ENCODE assay signal across 28 mouse cellular contexts in the genomic region with DNA sequence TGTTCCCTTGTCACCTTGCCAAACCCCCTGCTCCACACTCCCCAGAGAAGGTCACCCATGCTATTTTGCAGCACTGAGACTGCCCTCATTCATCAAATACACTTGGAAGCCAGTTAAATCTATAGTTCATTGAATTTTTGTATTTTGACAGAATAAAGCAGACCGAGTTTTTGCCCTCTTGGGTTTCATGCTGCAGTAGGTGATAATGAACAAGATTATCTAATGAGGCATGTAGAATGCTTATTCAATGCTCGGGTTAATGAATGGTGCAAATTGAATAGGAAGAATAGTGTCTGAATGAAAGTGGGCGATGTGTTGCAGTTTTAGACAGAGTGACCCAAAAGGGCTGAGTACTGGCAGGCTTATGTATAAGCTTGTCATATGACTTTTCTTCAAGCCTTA. TPM values are rescaled to one million over a fixed set of nuclear protein-coding genes. Genes with fewer than 3 reads are reported as not detected.
A peak's percentile ranks its signal among the peaks of the same experiment; 100 is the strongest.
DNase-seq lines count a peak whose midpoint lies in the region; ATAC-seq and TF ChIP-seq lines count a peak whose summit lies in the region.
"Had no signal": no experiment of that assay in that cellular context is flagged by ENCODE, and none has a peak within 500 bp of the region (broad histone marks: within the 10 kb centered on the region; RNA-seq: fewer than 3 reads in every experiment).

No protein-coding gene starts in this region.

- no peaks in the 10 kb centered on the region for H3K27me3 ChIP-seq in forebrain, embryonic 11.5 days (ENCODE audit: control insufficient read depth, insufficient read depth, low read length)
- H3K27me3 ChIP-seq in forebrain, embryonic 12.5 days, result no peaks in the 10 kb centered on the region
- no peaks in the 10 kb centered on the region for H3K27me3 ChIP-seq in midbrain, postnatal 0 days (ENCODE audit: insufficient read depth, low read length)
- H3K27me3 ChIP-seq in midbrain, embryonic 14.5 days (ENCODE audit: control insufficient read depth, insufficient read depth, low read length), result no peaks in the 10 kb centered on the region
- no peaks in the 10 kb centered on the region for H3K27me3 ChIP-seq in hindbrain, embryonic 15.5 days
- H3K27me3 ChIP-seq: embryonic facial prominence, embryonic 13.5 days; midbrain, embryonic 15.5 days; stomach, embryonic 15.5 days had no signal

- 28% methylated on average over 3 of the region's 3 CpGs for whole genome bisulfite sequencing in forebrain, embryonic 11.5 days
- WGBS in forebrain, embryonic 12.5 days, result 19% methylated on average over 3 of the region's 3 CpGs
- 48% methylated on average over 3 of the region's 3 CpGs for WGBS in midbrain, postnatal 0 days
- WGBS in midbrain, embryonic 14.5 days, result 59% methylated on average over 3 of the region's 3 CpGs
- 20% methylated on average over 3 of the region's 3 CpGs for WGBS in hindbrain, embryonic 15.5 days

- peak; percentile 53; the same call in 1 of the 2 replicates for ATAC-seq in forebrain, embryonic 11.5 days (replicated peaks; ENCODE audit: low FRiP score)
- ATAC-seq in forebrain, embryonic 12.5 days (ENCODE audit: low FRiP score), result no peak; the same call in 1 of the 2 replicates
- no peak for ATAC-seq in midbrain, postnatal 0 days (ENCODE audit: low FRiP score)
- ATAC-seq in midbrain, embryonic 14.5 days (ENCODE audit: low FRiP score, low TSS enrichment), result no peak
- ATAC-seq in hindbrain, embryonic 15.5 days (ENCODE audit: low FRiP score, low read depth), result peak; percentile 34; the same call in 1 of the 2 replicates
- ATAC-seq: intestine, embryonic 16.5 days; midbrain, embryonic 15.5 days had no signal

- TF ChIP-seq CTCF in midbrain, postnatal 0 days (IDR thresholded peaks at IDR 0.05), result no peak

- no peak overlapping the region for H3K27ac ChIP-seq in forebrain, embryonic 11.5 days (ENCODE audit: low read depth, low read length)
- no peak overlapping the region for H3K27ac ChIP-seq in forebrain, embryonic 12.5 days
- no peak overlapping the region for H3K27ac ChIP-seq in midbrain, postnatal 0 days (ENCODE audit: low read depth, low read length)
- H3K27ac ChIP-seq in midbrain, embryonic 14.5 days (replicated peaks; ENCODE audit: low read depth, low read length), result no peak overlapping the region
- H3K27ac ChIP-seq in hindbrain, embryonic 15.5 days (replicated peaks), result no peak overlapping the region
- H3K27ac ChIP-seq: embryonic facial prominence, embryonic 13.5 days; liver, embryonic 14.5 days; macrophage; midbrain, embryonic 15.5 days; stomach, embryonic 15.5 days had no signal

- no peak overlapping the region for H3K9ac ChIP-seq in forebrain, embryonic 11.5 days (ENCODE audit: low read length)
- H3K9ac ChIP-seq in forebrain, embryonic 12.5 days, result no peak overlapping the region
- no peak overlapping the region for H3K9ac ChIP-seq in midbrain, postnatal 0 days (replicated peaks; ENCODE audit: low read length, poor library complexity, severe bottlenecking)
- no peak overlapping the region for H3K9ac ChIP-seq in midbrain, embryonic 14.5 days (replicated peaks; ENCODE audit: low read length)
- H3K9ac ChIP-seq in hindbrain, embryonic 15.5 days, result no peak overlapping the region
- H3K9ac ChIP-seq: embryonic facial prominence, embryonic 13.5 days; liver, embryonic 14.5 days; midbrain, embryonic 15.5 days; stomach, embryonic 15.5 days had no signal

- H3K4me1 ChIP-seq in forebrain, embryonic 11.5 days (replicated peaks; ENCODE audit: control insufficient read depth, insufficient read depth, low read length), result no peaks in the 10 kb centered on the region
- H3K4me1 ChIP-seq in forebrain, embryonic 12.5 days, result no peaks in the 10 kb centered on the region; the same call in 1 of the 2 replicates
- no peaks in the 10 kb centered on the region for H3K4me1 ChIP-seq in midbrain, postnatal 0 days (ENCODE audit: insufficient read depth, low read length)
- no peaks in the 10 kb centered on the region for H3K4me1 ChIP-seq in midbrain, embryonic 14.5 days (ENCODE audit: control insufficient read depth, insufficient read depth, low read length)
- H3K4me1 ChIP-seq in hindbrain, embryonic 15.5 days (replicated peaks), result no peaks in the 10 kb centered on the region
- H3K4me1 ChIP-seq: embryonic facial prominence, embryonic 13.5 days; midbrain, embryonic 15.5 days; stomach, embryonic 15.5 days had no signal

- DNase-seq in forebrain, embryonic 11.5 days (ENCODE audit: low spot score), result no peak
- peak; percentile 14 for DNase-seq in midbrain, postnatal 0 days (ENCODE audit: low spot score)
- DNase-seq in midbrain, embryonic 14.5 days, result no peak
- no peak for DNase-seq in adrenal gland, adult 18-20 months (ENCODE audit: low spot score in 2 of 2)
- DNase-seq in spleen, postnatal 4 days (ENCODE audit: low spot score in 2 of 2), result no peak
- DNase-seq: adrenal gland, postnatal 36 days; cerebellum, adult 8-10 months; cerebellum, postnatal 36 days; embryo, embryonic 11 days; gastrocnemius, postnatal 10 days; heart, postnatal 14 days; kidney, adult 9 months; kidney, postnatal 10 days; liver; lung, adult 2 months; lung, postnatal 10 days had no signal

- H3K9me3 ChIP-seq in forebrain, embryonic 11.5 days (ENCODE audit: control insufficient read depth, low read length), result no peaks in the 10 kb centered on the region
- H3K9me3 ChIP-seq in forebrain, embryonic 12.5 days, result no peaks in the 10 kb centered on the region
- no peaks in the 10 kb centered on the region for H3K9me3 ChIP-seq in midbrain, postnatal 0 days (ENCODE audit: low read length)
- no peaks in the 10 kb centered on the region for H3K9me3 ChIP-seq in midbrain, embryonic 14.5 days (ENCODE audit: control insufficient read depth, low read length)
- H3K9me3 ChIP-seq in hindbrain, embryonic 15.5 days, result no peaks in the 10 kb centered on the region
- H3K9me3 ChIP-seq: embryonic facial prominence, embryonic 13.5 days; midbrain, embryonic 15.5 days; stomach, embryonic 15.5 days had no signal

- no peak overlapping the region for H3K4me2 ChIP-seq in forebrain, embryonic 11.5 days (ENCODE audit: low read depth, low read length, severe bottlenecking)
- H3K4me2 ChIP-seq in forebrain, embryonic 12.5 days, result no peak overlapping the region
- no peak overlapping the region for H3K4me2 ChIP-seq in midbrain, postnatal 0 days (ENCODE audit: low read depth, low read length, poor library complexity, severe bottlenecking)
- no peak overlapping the region for H3K4me2 ChIP-seq in midbrain, embryonic 14.5 days (ENCODE audit: low read length)
- 0 out of 2 replicates have a peak overlapping the region, but pooled peaks have one; percentile 6 for H3K4me2 ChIP-seq in hindbrain, embryonic 15.5 days
- H3K4me2 ChIP-seq: embryonic facial prominence, embryonic 13.5 days; midbrain, embryonic 15.5 days; stomach, embryonic 15.5 days had no signal

- H3K4me3 ChIP-seq in forebrain, embryonic 11.5 days (ENCODE audit: low read depth, low read length), result no peak overlapping the region
- no peak overlapping the region for H3K4me3 ChIP-seq in forebrain, embryonic 12.5 days (replicated peaks)
- H3K4me3 ChIP-seq in midbrain, postnatal 0 days (ENCODE audit: low read depth, low read length), result no peak overlapping the region
- H3K4me3 ChIP-seq in midbrain, embryonic 14.5 days (replicated peaks; ENCODE audit: low read depth, low read length), result no peak overlapping the region
- H3K4me3 ChIP-seq in hindbrain, embryonic 15.5 days, result no peak overlapping the region
- H3K4me3 ChIP-seq: embryonic facial prominence, embryonic 13.5 days; midbrain, embryonic 15.5 days; stomach, embryonic 15.5 days had no signal

- H3K36me3 ChIP-seq in forebrain, embryonic 11.5 days (ENCODE audit: control insufficient read depth, insufficient read depth, low read length), result no peaks in the 10 kb centered on the region
- no peaks in the 10 kb centered on the region for H3K36me3 ChIP-seq in forebrain, embryonic 12.5 days (replicated peaks)
- no peaks in the 10 kb centered on the region for H3K36me3 ChIP-seq in midbrain, postnatal 0 days (ENCODE audit: insufficient read depth, low read length)
- no peaks in the 10 kb centered on the region for H3K36me3 ChIP-seq in midbrain, embryonic 14.5 days (ENCODE audit: control insufficient read depth, insufficient read depth, low read length)
- no peaks in the 10 kb centered on the region for H3K36me3 ChIP-seq in hindbrain, embryonic 15.5 days
- H3K36me3 ChIP-seq: embryonic facial prominence, embryonic 13.5 days; midbrain, embryonic 15.5 days; stomach, embryonic 15.5 days had no signal

RNA-seq across cellular contexts. Expression of gene Il12rb2, which starts 29.3 kb away (rescaled TPM):
- polyA plus RNA-seq in forebrain, embryonic 11.5 days (2014; fragmentation: Nextera tagmentation; extraction: Ambion mirVana), result 0.33 TPM in 1 of 2 replicates, not detected in the other
- not detected in 2 replicates for polyA plus RNA-seq in forebrain, embryonic 12.5 days (2016; fragmentation: Nextera tagmentation; extraction: Ambion mirVana)
- 0.22 and 0.24 TPM in 2 replicates for total RNA-seq in midbrain, postnatal 0 days (2014; rRNA removed)
- polyA plus RNA-seq in midbrain, postnatal 0 days (2015; fragmentation: Nextera tagmentation; extraction: Ambion mirVana), result 0.07 TPM in 1 of 2 replicates, not detected in the other
- 0.14 TPM in 1 of 2 replicates, not detected in the other for polyA plus RNA-seq in midbrain, embryonic 14.5 days (2014; fragmentation: Nextera tagmentation; extraction: Ambion mirVana)
- polyA plus RNA-seq in hindbrain, embryonic 15.5 days (2015; fragmentation: Nextera tagmentation; extraction: Ambion mirVana), result not detected in 2 replicates
- total RNA-seq in adrenal gland, adult 18-20 months (2021), result under 1 TPM; 0.20 to 0.35 TPM
- total RNA-seq: heart, adult 8-10 months; left cerebral cortex, adult 18-20 months had no signal
- polyA plus RNA-seq: heart, embryonic 14.5 days; limb, embryonic 11.5 days had no signal

Comparison
In these comparisons a context has a peak if more than half of its experiments do, and no peak if none do; other contexts are left out.
1. ATAC-seq: peak in forebrain, embryonic 11.5 days (single experiment) and hindbrain, embryonic 15.5 days (single experiment); none in forebrain, embryonic 12.5 days (single experiment), midbrain, postnatal 0 days (single experiment) and midbrain, embryonic 14.5 days (single experiment).